Mouse (Mus musculus) layer of hippocampus, adult 11-12 months (tissue): ENCODE results near the gene Olfr776.
A peak's percentile ranks its signal among the peaks of the same experiment; 100 is the strongest.
"Not testable (repeated sequence)": the region's sequence is repeated elsewhere in the genome, so short reads cannot be mapped to it uniquely, and the experiment has no call there.

Source experiments
- DNase-seq: peaks from one replicate; pipeline ENCODE4 v3.0.0; 2022; ENCODE audit warnings: low spot score

Gene Olfr776

GRCm38 (mm10) chr10:129258827-129259226, at the start of gene Olfr776:
TSS of gene Olfr776 (plus strand) at chr10:129259127.
- no peak for DNase-seq

GRCm38 (mm10) chr10:129230737-129231136, 28.2 kb upstream of the Olfr776 start:
- DNase-seq: peak; percentile 3

GRCm38 (mm10) chr10:129235904-129236303, 23.0 kb upstream of the Olfr776 start, which contains the start of gene Olfr774:
TSS of gene Olfr774 (plus strand) at chr10:129236204.
- no peak for DNase-seq

GRCm38 (mm10) chr10:129248112-129248511, 10.8 kb upstream of the Olfr776 start, which contains the start of gene Olfr775:
TSS of gene Olfr775 (plus strand) at chr10:129248412.
- DNase-seq: no peak

GRCm38 (mm10) chr10:129271081-129271535, 12.2 kb downstream of the Olfr776 start, which contains the start of gene Olfr777:
TSS of gene Olfr777 (minus strand) at chr10:129271485.
- DNase-seq: no peak

GRCm38 (mm10) chr10:129312973-129313372, 54.0 kb downstream of the Olfr776 start:
- not testable (repeated sequence) for DNase-seq

GRCm38 (mm10) chr10:129313521-129313920, 54.6 kb downstream of the Olfr776 start:
- DNase-seq: not testable (repeated sequence)
